Mouse (Mus musculus) small intestine, adult 2 months (tissue): Measurements from ENCODE around the gene Prkch.

Experiments used
- CTCF ChIP-seq: fragments of 200-500 bp; IDR thresholded peaks from 2 replicates; pipeline ENCODE4 v1.5.1; 2012; ENCODE audit warnings: low read depth, mild to moderate bottlenecking, control low read depth, inconsistent platforms, low read length, moderate library complexity, mixed read lengths; ENCODE audit not compliant: insufficient replicate concordance, insufficient read length; ENCODE audit errors: extremely low read depth
- POLR2A ChIP-seq: fragments of 200-500 bp; IDR thresholded peaks from 2 replicates; pipeline ENCODE4 v1.6.1; 2012; ENCODE audit warnings: low read depth, mild to moderate bottlenecking, control low read depth, inconsistent platforms, low read length, moderate library complexity

DNA sequence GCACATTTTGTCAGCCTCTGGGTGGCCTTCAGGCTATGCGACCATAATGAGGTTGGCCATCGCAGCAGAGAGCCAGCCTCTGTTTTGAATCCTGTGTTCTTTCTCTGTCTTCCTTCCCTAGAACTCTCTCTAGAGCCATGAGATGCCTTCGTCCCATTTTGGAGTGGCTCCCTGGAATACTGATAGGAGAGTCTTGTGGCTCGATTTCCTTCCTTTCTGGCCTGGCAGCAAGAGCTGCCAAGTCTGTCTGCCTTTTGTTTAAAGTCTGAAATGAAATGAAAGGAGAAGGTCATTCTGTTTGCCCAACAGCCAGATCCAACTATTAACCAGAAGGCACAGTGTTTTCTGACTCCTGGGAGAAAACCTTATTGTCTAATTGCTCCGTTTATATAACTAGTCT, 184.2 kb downstream of the Prkch start:
- no peak for TF ChIP-seq CTCF
- TF ChIP-seq POLR2A: no peak
